Mouse (Mus musculus) kidney, adult 18-20 months (tissue): ENCODE measurements at regions not wholly inside any gene's neighbourhood (a gene's known extent, or its start where the extent isn't known, plus 50 kb on each side); places are given as distances from the start of the nearest gene placed in this dataset.

Source experiments
- DNase-seq: peaks from one replicate; pipeline ENCODE4 v3.0.0; 2021

GRCm38 (mm10) chr8:10905761-10906160 is 102.5 kb downstream of the Irs2 start:
- no peak for DNase-seq

GRCm38 (mm10) chr8:10903957-10904356 is 104.3 kb downstream of the Irs2 start:
- DNase-seq: no peak

GRCm38 (mm10) chr8:10901954-10902353 is 106.3 kb downstream of the Irs2 start:
- no peak for DNase-seq

GRCm38 (mm10) chr8:10901014-10901413 is 107.2 kb downstream of the Irs2 start:
- no peak for DNase-seq

- DNase-seq: peak; percentile 71
Observed at GRCm38 (mm10) chr8:10899581-10900155, 108.6 kb downstream of the Irs2 start.

- no peak for DNase-seq
Observed at GRCm38 (mm10) chr8:10898562-10899527, 109.4 kb downstream of the Irs2 start.

GRCm38 (mm10) chr8:10897573-10897972 is 110.7 kb downstream of the Irs2 start:
- DNase-seq: no peak

GRCm38 (mm10) chr8:10895178-10895577 is 113.1 kb downstream of the Irs2 start:
- no peak for DNase-seq

GRCm38 (mm10) chr8:10894306-10894705 is 114.0 kb downstream of the Irs2 start:
- DNase-seq: no peak

- no peak for DNase-seq
Observed at GRCm38 (mm10) chr8:10893709-10894108, 114.5 kb downstream of the Irs2 start.

GRCm38 (mm10) chr8:10891906-10892305 is 116.4 kb downstream of the Irs2 start:
- DNase-seq: peak; percentile 46

- DNase-seq: no peak
Observed at GRCm38 (mm10) chr8:10891440-10891839, 116.8 kb downstream of the Irs2 start.

GRCm38 (mm10) chr8:10885452-10885851 is 122.8 kb downstream of the Irs2 start:
- DNase-seq: no peak

- no peak for DNase-seq
Observed at GRCm38 (mm10) chr8:10883418-10883817, 124.8 kb downstream of the Irs2 start.

- no peak for DNase-seq
Observed at GRCm38 (mm10) chr8:10882381-10882780, 125.9 kb downstream of the Irs2 start.

GRCm38 (mm10) chr8:10879883-10880282 is 128.4 kb downstream of the Irs2 start:
- DNase-seq: no peak

- peak; percentile 62 for DNase-seq
Observed at GRCm38 (mm10) chr8:10879049-10879847, 129.0 kb downstream of the Irs2 start.

GRCm38 (mm10) chr8:10878371-10878770 is 129.9 kb downstream of the Irs2 start:
- no peak for DNase-seq

GRCm38 (mm10) chr8:10875170-10875569 is 133.1 kb downstream of the Irs2 start:
- no peak for DNase-seq

- no peak for DNase-seq
Observed at GRCm38 (mm10) chr8:10871451-10871850, 136.8 kb downstream of the Irs2 start.

- no peak for DNase-seq
Observed at GRCm38 (mm10) chr8:10870423-10871055, 137.7 kb downstream of the Irs2 start.

- no peak for DNase-seq
Observed at GRCm38 (mm10) chr8:10869866-10870265, 138.4 kb downstream of the Irs2 start.
